Mouse (Mus musculus): ENCODE measurements around the gene Dtd1.

DNA sequence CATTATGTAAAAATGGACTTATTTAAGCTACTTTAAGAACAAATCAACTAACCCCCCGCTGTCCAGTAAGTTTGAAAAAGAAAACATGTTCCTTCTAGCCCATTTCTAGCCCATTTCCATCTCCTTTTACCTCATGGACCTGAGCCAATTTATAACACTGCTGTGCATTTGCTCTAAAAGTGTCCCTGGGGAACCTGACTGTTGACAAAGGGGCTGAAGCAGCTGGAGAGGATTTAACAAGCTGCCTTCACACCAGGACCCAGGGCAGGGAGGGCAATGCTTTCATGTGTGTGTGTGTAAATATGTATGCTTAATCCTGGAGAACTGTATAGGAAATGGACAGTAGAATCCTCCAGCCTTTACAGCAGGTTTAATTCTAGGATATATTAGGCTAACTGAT, 109.6 kb downstream of the Dtd1 start:
- TF ChIP-seq CTCF (IDR thresholded peaks at IDR 0.05; ENCODE audit: low read depth, low read length) = no peak
- no peak for TF ChIP-seq POLR2AphosphoS5 (IDR thresholded peaks at IDR 0.05; ENCODE audit: insufficient replicate concordance, low read depth, low read length)
- TF ChIP-seq GATA1 (IDR thresholded peaks at IDR 0.05; ENCODE audit: borderline replicate concordance, low read length) = no peak
- no peak for TF ChIP-seq TAL1 (conservative IDR thresholded peaks at IDR 0.05; ENCODE audit: low read depth, low read length)

Measured in G1E (cell line).